Mouse (Mus musculus): ENCODE measurements at regions not wholly inside any gene's neighbourhood (a gene's known extent, or its start where the extent isn't known, plus 50 kb on each side); places are given as distances from the start of the nearest gene placed in this dataset. TPM values are rescaled to one million over a fixed set of nuclear protein-coding genes. Genes with fewer than 3 reads are reported as not detected.

DNA sequence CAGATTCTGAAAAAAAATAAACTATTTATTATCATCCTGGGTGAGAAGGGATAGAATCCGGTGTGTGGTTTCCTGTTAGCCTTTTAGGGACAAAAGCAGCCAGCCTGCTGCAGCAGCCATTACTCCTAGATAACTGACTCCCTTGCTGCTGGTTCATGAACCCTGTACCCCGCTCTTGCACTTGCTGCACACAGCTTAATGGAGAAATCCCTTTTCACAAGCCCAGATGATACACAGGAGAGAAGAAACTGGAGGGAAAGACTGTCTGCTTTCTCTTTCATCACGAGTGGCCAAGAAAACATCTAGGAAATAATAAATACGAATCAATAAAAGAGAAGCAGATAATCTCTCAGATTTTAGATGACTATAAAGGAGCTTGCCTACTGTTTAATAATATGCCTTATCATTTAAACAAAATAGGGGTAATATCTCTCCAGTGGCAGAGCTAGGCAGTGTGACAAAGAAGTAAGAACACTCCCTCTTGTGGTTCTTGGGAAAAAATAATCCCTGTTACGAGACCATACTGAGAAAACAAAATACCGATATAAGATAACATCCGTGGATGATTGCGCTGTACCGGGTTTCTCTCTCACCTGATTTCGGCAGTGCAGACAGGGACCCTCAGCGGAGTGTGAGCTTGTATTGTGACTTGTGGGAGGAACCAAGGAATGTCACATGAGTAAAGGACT is 98.0 kb upstream of the Ccdc54 start:
- WGBS, result 75% methylated on average over 11 of the region's 11 CpGs
- Histone ChIP-seq H3K9me3 (no peaks in the 10 kb centered on the region), H3K9ac (no peak overlapping the region), H3K36me3 (no peaks in the 10 kb centered on the region), H3K4me2 (peak overlapping the region; percentile 15; the same call in 1 of the 2 replicates), H3K4me3 (no peak overlapping the region), H3K27ac (no peak overlapping the region; the same call in 1 of the 2 replicates), H3K27me3 (no peaks in the 10 kb centered on the region), H3K4me1 (replicated peaks) (no peaks in the 10 kb centered on the region)
- peak; percentile 54; the same call in 1 of the 2 replicates for ATAC-seq (ENCODE audit: low FRiP score)

DNA sequence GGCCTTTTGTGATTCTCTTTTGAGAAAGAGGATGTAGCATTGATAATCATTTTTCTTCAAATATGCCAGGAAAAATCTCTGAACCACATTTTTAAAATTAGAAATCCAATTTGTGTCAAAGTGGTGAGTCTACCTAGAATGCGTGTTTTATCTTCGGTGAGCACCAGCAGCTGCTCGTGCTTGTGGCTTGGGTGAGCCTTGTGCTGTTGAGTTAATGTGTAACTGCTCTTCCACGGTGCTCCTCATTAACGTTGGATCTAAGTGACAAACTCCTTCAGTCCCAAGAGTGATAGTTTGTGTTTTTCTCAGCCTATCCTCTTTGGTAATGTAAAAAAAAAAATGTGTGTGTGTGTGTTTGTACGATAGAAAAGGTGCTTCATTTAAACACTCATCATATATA is 88.7 kb upstream of the Ccdc54 start:
- H3K4me3 ChIP-seq, result no peak overlapping the region
- H3K27me3 ChIP-seq, result no peaks in the 10 kb centered on the region
- ATAC-seq (ENCODE audit: low FRiP score), result no peak
- no peaks in the 10 kb centered on the region for H3K9me3 ChIP-seq
- 69% methylated on average over 6 of the region's 6 CpGs for WGBS
- H3K27ac ChIP-seq, result no peak overlapping the region
- no peak overlapping the region for H3K9ac ChIP-seq
- no peaks in the 10 kb centered on the region for H3K36me3 ChIP-seq
- no peak overlapping the region for H3K4me2 ChIP-seq
- H3K4me1 ChIP-seq (replicated peaks), result no peaks in the 10 kb centered on the region

DNA sequence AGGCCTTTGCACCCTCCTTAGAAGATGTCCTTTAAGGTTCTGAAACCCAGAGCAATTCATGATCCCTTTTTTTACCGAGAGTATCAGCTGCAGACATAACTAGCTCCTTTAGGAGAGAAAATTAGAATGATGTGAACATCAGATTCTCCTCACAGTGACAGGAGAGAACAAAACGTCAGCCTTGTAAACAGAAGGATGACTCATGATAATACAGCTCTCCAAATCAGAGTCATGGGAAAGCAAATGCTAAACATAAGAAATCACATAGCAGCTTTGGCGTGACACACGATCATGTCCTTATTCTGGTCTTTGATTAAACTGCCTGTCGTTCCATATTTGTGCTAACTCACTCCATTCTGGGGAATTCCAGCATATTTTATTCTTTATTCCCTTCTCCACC is 82.4 kb upstream of the Ccdc54 start:
- Histone ChIP-seq H3K9ac (no peak overlapping the region), H3K36me3 (no peaks in the 10 kb centered on the region), H3K4me1 (replicated peaks) (no peaks in the 10 kb centered on the region), H3K4me2 (no peak overlapping the region), H3K4me3 (no peak overlapping the region), H3K27me3 (no peaks in the 10 kb centered on the region), H3K9me3 (no peaks in the 10 kb centered on the region), H3K27ac (no peak overlapping the region)
- 77% methylated on average over 5 of the region's 5 CpGs for WGBS
- no peak for ATAC-seq (ENCODE audit: low FRiP score)

DNA sequence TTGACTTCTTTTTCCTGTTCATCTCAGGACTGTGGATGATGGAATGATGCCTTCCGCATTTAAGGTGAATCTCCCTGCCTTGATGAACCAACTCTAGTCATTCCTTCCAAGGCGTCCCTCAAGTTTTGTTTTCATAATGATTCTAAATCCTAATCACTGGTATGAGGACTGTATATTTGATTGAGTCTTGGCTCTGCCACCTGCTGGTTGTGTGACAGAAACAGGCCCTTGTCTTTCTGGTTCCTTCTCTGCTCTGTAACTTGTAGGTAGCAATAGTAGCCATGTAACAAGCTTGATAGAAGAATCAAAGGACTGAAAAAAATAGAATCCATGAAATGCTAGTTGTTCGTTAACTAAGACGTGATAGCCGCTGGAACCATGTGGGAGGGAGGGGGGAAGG is 81.8 kb upstream of the Ccdc54 start:
- no peak for ATAC-seq (ENCODE audit: low FRiP score)
- H3K27me3 ChIP-seq, result no peaks in the 10 kb centered on the region
- H3K27ac ChIP-seq, result no peak overlapping the region
- H3K36me3 ChIP-seq, result no peaks in the 10 kb centered on the region
- no peak overlapping the region for H3K9ac ChIP-seq
- H3K4me2 ChIP-seq, result no peak overlapping the region
- no peak overlapping the region for H3K4me3 ChIP-seq
- H3K9me3 ChIP-seq, result no peaks in the 10 kb centered on the region
- WGBS, result 65% methylated on average over 5 of the region's 5 CpGs
- H3K4me1 ChIP-seq (replicated peaks), result no peaks in the 10 kb centered on the region

DNA sequence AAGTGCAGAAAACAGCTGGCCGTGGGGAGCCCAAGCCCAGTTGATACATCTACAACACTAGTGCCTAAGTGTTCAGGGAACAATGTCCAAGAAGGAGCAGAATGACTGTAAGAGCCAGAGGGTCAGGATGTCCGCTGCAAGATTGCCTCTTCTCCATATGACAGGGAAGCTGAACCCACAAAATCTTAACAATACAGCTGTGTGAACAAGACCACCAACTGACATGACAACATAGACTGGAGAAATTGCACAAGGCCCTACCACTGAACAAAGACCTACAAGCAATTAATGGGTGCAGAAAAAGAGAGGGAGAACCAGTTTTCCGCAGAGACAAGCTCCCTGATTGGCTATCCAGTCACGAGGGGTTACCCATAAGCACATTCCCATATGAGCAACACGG is 80.2 kb upstream of the Ccdc54 start:
- H3K4me1 ChIP-seq (replicated peaks), result no peaks in the 10 kb centered on the region
- no peak overlapping the region for H3K9ac ChIP-seq
- no peaks in the 10 kb centered on the region for H3K36me3 ChIP-seq
- H3K4me3 ChIP-seq, result no peak overlapping the region
- H3K9me3 ChIP-seq, result no peaks in the 10 kb centered on the region
- no peaks in the 10 kb centered on the region for H3K27me3 ChIP-seq
- H3K4me2 ChIP-seq, result no peak overlapping the region
- H3K27ac ChIP-seq, result no peak overlapping the region
- 91% methylated on average over 5 of the region's 5 CpGs for WGBS
- ATAC-seq (ENCODE audit: low FRiP score), result no peak

DNA sequence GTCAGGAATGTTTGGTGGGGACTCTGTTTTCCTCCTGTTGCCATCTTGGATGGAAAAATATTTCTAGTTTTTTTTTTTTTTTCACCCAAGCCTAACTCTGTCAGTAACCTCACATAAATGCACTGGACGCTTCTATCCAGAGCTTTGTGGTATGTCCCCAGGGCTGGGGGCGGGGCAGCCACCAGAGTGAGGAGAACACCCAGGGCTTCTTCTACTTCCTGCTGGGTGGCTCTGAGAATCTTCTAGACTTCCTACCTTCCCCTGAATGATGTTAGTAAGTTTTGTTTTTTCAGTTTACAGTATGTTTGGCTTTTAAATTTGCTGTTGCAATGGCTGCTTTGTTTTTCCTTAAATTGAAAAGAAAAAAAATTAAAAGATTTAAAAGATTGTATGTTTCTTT is 73.3 kb upstream of the Ccdc54 start:
- H3K36me3 ChIP-seq, result no peaks in the 10 kb centered on the region
- WGBS, result 76% methylated on average over 2 of the region's 2 CpGs

More for the DNA sequence above, 73.3 kb upstream of the Ccdc54 start:
- Histone ChIP-seq H3K4me2 (no peak overlapping the region), H3K27me3 (no peaks in the 10 kb centered on the region), H3K9me3 (no peaks in the 10 kb centered on the region), H3K4me1 (replicated peaks) (no peaks in the 10 kb centered on the region), H3K4me3 (no peak overlapping the region), H3K9ac (no peak overlapping the region), H3K27ac (no peak overlapping the region)
- no peak for ATAC-seq (ENCODE audit: low FRiP score)

Small RNA genes lying in the stretch of these regions (microRNA-seq; reads per million reads assigned to microRNA genes)
- not detected for gene Mir6363

All from hindbrain, embryonic 13.5 days (tissue).